Mouse (Mus musculus): ENCODE measurements around the gene Ppp1r13b. TPM values are rescaled to one million over a fixed set of nuclear protein-coding genes. Genes with fewer than 3 reads are reported as not detected.
A peak's percentile ranks its signal among the peaks of the same experiment; 100 is the strongest.
"Not testable (repeated sequence)": the region's sequence is repeated elsewhere in the genome, so short reads cannot be mapped to it uniquely, and the experiment has no call there.

Ppp1r13b gene
- polyA plus RNA-seq, 1 experiment from 2014 or later, result 22.7 TPM

GRCm38 (mm10) chr12:111945115-111945514 is 37.2 kb upstream of the Ppp1r13b start:
- ATAC-seq (peak; percentile 62), DNase-seq (ENCODE audit: low spot score) (peak; percentile 71)
- TF ChIP-seq EP300 (IDR thresholded peaks at IDR 0.05) (peak; percentile 92), CTCF (IDR thresholded peaks at IDR 0.05) (no peak)
- Histone ChIP-seq H3K36me3 (ENCODE audit: insufficient read depth, low read length) (no peaks in the 10 kb centered on the region), H3K27me3 (replicated peaks; ENCODE audit: insufficient read depth, low read length) (no peaks in the 10 kb centered on the region), H3K9ac (replicated peaks; ENCODE audit: low read depth) (no peak overlapping the region), H3K4me1 (ENCODE audit: insufficient read depth, low read depth, low read length) (peaks cover 23% of the 10 kb centered on the region), H3K4me3 (ENCODE audit: low read depth, low read length) (no peak overlapping the region), H3K9me3 (ENCODE audit: low read length) (no peaks in the 10 kb centered on the region), H3K27ac (ENCODE audit: low read length) (peak overlapping the region; percentile 91), H3K4me2 (replicated peaks; ENCODE audit: low read depth, low read length) (no peak overlapping the region)
- WGBS, result 11% methylated on average over 8 of the region's 8 CpGs

- Histone ChIP-seq H3K27ac (ENCODE audit: low read length) (peak overlapping the region; percentile 91), H3K4me1 (ENCODE audit: insufficient read depth, low read depth, low read length) (peaks cover 23% of the 10 kb centered on the region)
- not testable (repeated sequence) for H3K9ac ChIP-seq (replicated peaks; ENCODE audit: low read depth); DNase-seq (ENCODE audit: low spot score); H3K9me3 ChIP-seq (ENCODE audit: low read length); H3K27me3 ChIP-seq (replicated peaks; ENCODE audit: insufficient read depth, low read length); H3K36me3 ChIP-seq (ENCODE audit: insufficient read depth, low read length); H3K4me3 ChIP-seq (ENCODE audit: low read depth, low read length); H3K4me2 ChIP-seq (replicated peaks; ENCODE audit: low read depth, low read length)
- WGBS, result 49% methylated on average over 12 of the region's 20 CpGs
- peak; percentile 58 for ATAC-seq
These were observed 36.4 kb upstream of the Ppp1r13b start for GRCm38 (mm10) chr12:111944065-111944987.

- no peak for TF ChIP-seq EP300 (IDR thresholded peaks at IDR 0.05)
- TF ChIP-seq CTCF (IDR thresholded peaks at IDR 0.05), result no peak
- Histone ChIP-seq H3K4me3 (ENCODE audit: low read depth, low read length) (no peak overlapping the region), H3K36me3 (ENCODE audit: insufficient read depth, low read length) (no peaks in the 10 kb centered on the region), H3K9ac (replicated peaks; ENCODE audit: low read depth) (no peak overlapping the region), H3K9me3 (ENCODE audit: low read length) (no peaks in the 10 kb centered on the region), H3K4me2 (replicated peaks; ENCODE audit: low read depth, low read length) (no peak overlapping the region; the same call in 1 of the 2 replicates), H3K27me3 (replicated peaks; ENCODE audit: insufficient read depth, low read length) (no peaks in the 10 kb centered on the region), H3K27ac (ENCODE audit: low read length) (peak overlapping the region; percentile 57), H3K4me1 (ENCODE audit: insufficient read depth, low read depth, low read length) (peaks cover 23% of the 10 kb centered on the region)
- DNase-seq (ENCODE audit: low spot score), result no peak
- 57% methylated on average over 10 of the region's 10 CpGs for whole genome bisulfite sequencing
- no peak for ATAC-seq
These were observed 35.6 kb upstream of the Ppp1r13b start for GRCm38 (mm10) chr12:111943421-111944064.

- Histone ChIP-seq H3K4me3 (ENCODE audit: low read depth, low read length) (no peak overlapping the region), H3K9ac (replicated peaks; ENCODE audit: low read depth) (no peak overlapping the region), H3K4me1 (ENCODE audit: insufficient read depth, low read depth, low read length) (peaks cover 28% of the 10 kb centered on the region), H3K4me2 (replicated peaks; ENCODE audit: low read depth, low read length) (no peak overlapping the region), H3K36me3 (ENCODE audit: insufficient read depth, low read length) (no peaks in the 10 kb centered on the region), H3K27ac (ENCODE audit: low read length) (peak overlapping the region; percentile 83), H3K9me3 (ENCODE audit: low read length) (no peaks in the 10 kb centered on the region), H3K27me3 (replicated peaks; ENCODE audit: insufficient read depth, low read length) (no peaks in the 10 kb centered on the region)
- DNase-seq (ENCODE audit: low spot score) (no peak), ATAC-seq (peak; percentile 15; the same call in 1 of the 2 replicates)
- WGBS, result 29% methylated on average over 1 of the region's 1 CpGs
- TF ChIP-seq EP300 (IDR thresholded peaks at IDR 0.05) (no peak), CTCF (IDR thresholded peaks at IDR 0.05) (no peak)
These were observed 30.8 kb upstream of the Ppp1r13b start for GRCm38 (mm10) chr12:111938623-111939177.

GRCm38 (mm10) chr12:111936706-111937550 is 29.0 kb upstream of the Ppp1r13b start:
- H3K9ac ChIP-seq (replicated peaks; ENCODE audit: low read depth), result no peak overlapping the region

More at GRCm38 (mm10) chr12:111936706-111937550, 29.0 kb upstream of the Ppp1r13b start:
- Histone ChIP-seq H3K27me3 (replicated peaks; ENCODE audit: insufficient read depth, low read length) (no peaks in the 10 kb centered on the region), H3K4me1 (ENCODE audit: insufficient read depth, low read depth, low read length) (peaks cover 32% of the 10 kb centered on the region), H3K27ac (ENCODE audit: low read length) (peak overlapping the region; percentile 83), H3K4me3 (ENCODE audit: low read depth, low read length) (no peak overlapping the region), H3K36me3 (ENCODE audit: insufficient read depth, low read length) (no peaks in the 10 kb centered on the region), H3K4me2 (replicated peaks; ENCODE audit: low read depth, low read length) (0 out of 2 replicates have a peak overlapping the region, but pooled peaks have one; percentile 17), H3K9me3 (ENCODE audit: low read length) (no peaks in the 10 kb centered on the region)
- WGBS, result 21% methylated on average over 24 of the region's 24 CpGs
- DNase-seq (ENCODE audit: low spot score) (peak; percentile 87), ATAC-seq (peak; percentile 89)
- TF ChIP-seq CTCF (IDR thresholded peaks at IDR 0.05) (no peak), EP300 (IDR thresholded peaks at IDR 0.05) (peak; percentile 71)

Measured in lung, postnatal 0 days (tissue).